Comparison of ENCODE assay signal across 31 mouse cellular contexts in genomic region chr5:123487659-123488395, GRCm38 (mm10). TPM values are rescaled to one million over a fixed set of nuclear protein-coding genes. Genes with fewer than 3 reads are reported as not detected.
A peak's percentile ranks its signal among the peaks of the same experiment; 100 is the strongest.
DNase-seq lines count a peak whose midpoint lies in the region; ATAC-seq and TF ChIP-seq lines count a peak whose summit lies in the region.
"Had no signal": no experiment of that assay in that cellular context is flagged by ENCODE, and none has a peak within 500 bp of the region (broad histone marks: within the 10 kb centered on the region; RNA-seq: fewer than 3 reads in every experiment).

No protein-coding gene starts in this region.

- no peaks in the 10 kb centered on the region; a peak in 1 of 4 replicates for H3K4me1 ChIP-seq in MEL (ENCODE audit: control insufficient read depth in 1 of 2, insufficient read depth in 2 of 2, low read length in 2 of 2)
- H3K4me1 ChIP-seq: embryonic facial prominence, embryonic 15.5 days had no signal

- ATAC-seq in megakaryocyte, adult 5-6 weeks (ENCODE audit: poor library complexity, severe bottlenecking): peak; percentile 77
- ATAC-seq: forebrain, embryonic 15.5 days; hindbrain, embryonic 16.5 days; intestine, embryonic 15.5 days had no signal

- no peaks in the 10 kb centered on the region for H3K79me2 ChIP-seq in MEL (ENCODE audit: control insufficient read depth, insufficient read depth, low read length, poor library complexity)

- TF ChIP-seq RAD21 in MEL (IDR thresholded peaks at IDR 0.05; ENCODE audit: low read depth, low read length): no peak

- H3K9ac ChIP-seq in MEL (ENCODE audit: control insufficient read depth, low read depth, low read length, poor library complexity, severe bottlenecking): no peak overlapping the region
- H3K9ac ChIP-seq: embryonic facial prominence, embryonic 12.5 days; embryonic facial prominence, embryonic 15.5 days; forebrain, embryonic 12.5 days; forebrain, embryonic 15.5 days; hindbrain, embryonic 13.5 days; intestine, embryonic 15.5 days had no signal

- TF ChIP-seq CTCF in MEL (IDR thresholded peaks at IDR 0.05 in 2 of 3, conservative IDR thresholded peaks at IDR 0.05 in 1 of 3; ENCODE audit: control insufficient read depth in 1 of 3, insufficient read depth in 1 of 3, low read depth in 2 of 3, low read length in 3 of 3, poor library complexity in 1 of 3, severe bottlenecking in 1 of 3): no peak

- DNase-seq in 416B (ENCODE audit: low read depth): peak; percentile 64
- DNase-seq in MEL (ENCODE audit: low read depth, low spot score): peak; percentile 30
- DNase-seq in layer of hippocampus, adult 8-10 months (ENCODE audit: low spot score in 2 of 2): no peak
- no peak for DNase-seq in kidney, postnatal 14 days
- no peak for DNase-seq in B cell, adult 2 months
- DNase-seq: adrenal gland, adult 2 months; adrenal gland, postnatal 14 days; cerebellum, adult 11-12 months; cerebellum, adult 8-10 months; cerebellum, postnatal 10 days; cerebellum, postnatal 36 days; gastrocnemius, postnatal 25 days; heart, postnatal 36 days had no signal

- TF ChIP-seq POLR2A in MEL (IDR thresholded peaks at IDR 0.05; ENCODE audit: control insufficient read depth in 1 of 2, insufficient read depth in 1 of 2, low read depth in 1 of 2, low read length in 2 of 2, poor library complexity in 1 of 2): no peak

- no peak overlapping the region for H3K4me3 ChIP-seq in MEL (ENCODE audit: control insufficient read depth in 1 of 2, insufficient read depth in 1 of 2, low read depth in 2 of 2, low read length in 2 of 2)
- H3K4me3 ChIP-seq: embryonic facial prominence, embryonic 12.5 days; embryonic facial prominence, embryonic 15.5 days; forebrain, embryonic 12.5 days; forebrain, embryonic 15.5 days; hindbrain, embryonic 10.5 days; hindbrain, embryonic 13.5 days; intestine, embryonic 15.5 days had no signal

- peaks cover 0 to 3% of the 10 kb centered on the region in 2 experiments; a peak in 3 of 4 replicates for H3K27me3 ChIP-seq in MEL (ENCODE audit: control insufficient read depth in 1 of 2, insufficient read depth in 2 of 2, low read length in 2 of 2)
- H3K27me3 ChIP-seq: CH12.LX; embryonic facial prominence, embryonic 12.5 days; embryonic facial prominence, embryonic 15.5 days; forebrain, embryonic 15.5 days; intestine, embryonic 15.5 days had no signal

- H3K36me3 ChIP-seq in MEL (ENCODE audit: control insufficient read depth in 1 of 2, insufficient read depth in 2 of 2, low read length in 2 of 2): no peaks in the 10 kb centered on the region
- H3K36me3 ChIP-seq: embryonic facial prominence, embryonic 12.5 days; embryonic facial prominence, embryonic 15.5 days; forebrain, embryonic 12.5 days; forebrain, embryonic 15.5 days; G1E; hindbrain, embryonic 10.5 days; hindbrain, embryonic 13.5 days; intestine, embryonic 15.5 days had no signal

- H3K27ac ChIP-seq in MEL (ENCODE audit: control insufficient read depth, low read depth, low read length): no peak overlapping the region
- H3K27ac ChIP-seq: embryonic facial prominence, embryonic 12.5 days; embryonic facial prominence, embryonic 15.5 days; forebrain, embryonic 12.5 days; forebrain, embryonic 15.5 days; hindbrain, embryonic 10.5 days; hindbrain, embryonic 13.5 days; intestine, embryonic 15.5 days had no signal

- TF ChIP-seq EP300 in MEL (IDR thresholded peaks at IDR 0.05; ENCODE audit: low read depth in 1 of 2, low read length in 2 of 2): no peak

- no peaks in the 10 kb centered on the region for H3K9me3 ChIP-seq in MEL (replicated peaks; ENCODE audit: insufficient read depth, low read length)
- H3K9me3 ChIP-seq: embryonic facial prominence, embryonic 12.5 days; embryonic facial prominence, embryonic 15.5 days; forebrain, embryonic 12.5 days; forebrain, embryonic 15.5 days; G1E; hindbrain, embryonic 10.5 days; hindbrain, embryonic 13.5 days; intestine, embryonic 15.5 days had no signal

TF ChIP-seq in MEL, 35 proteins besides CTCF, POLR2A, EP300 and RAD21:
- no peak for TF ChIP-seq TBP (IDR thresholded peaks at IDR 0.05; ENCODE audit: low read depth, low read length)
- TF ChIP-seq E2F4 (IDR thresholded peaks at IDR 0.05; ENCODE audit: borderline replicate concordance, low read depth, low read length): no peak
- 0 out of 2 replicates have a peak, but pooled peaks have one; percentile 18 for TF ChIP-seq ZNF384 (IDR thresholded peaks at IDR 0.05; ENCODE audit: low read depth, low read length)
- TF ChIP-seq MYB (IDR thresholded peaks at IDR 0.05; ENCODE audit: low read depth, low read length): no peak
- TF ChIP-seq KAT2A (conservative IDR thresholded peaks at IDR 0.05; ENCODE audit: low read depth, low read length): no peak

RNA-seq across cellular contexts. Expression of gene Lrrc43, which starts 1.3 kb away (rescaled TPM):
- not detected in 2 replicates for total RNA-seq in MEL (2012; rRNA removed)
- polyA plus RNA-seq in MEL (2012; ENCODE audit: insufficient read depth in 1 of 2, insufficient read length in 2 of 2, low read depth in 1 of 2, low replicate concordance in 2 of 2, missing spikeins in 1 of 2): not detected
- total RNA-seq in megakaryocyte, adult 5-6 weeks (2015): not detected in 2 replicates
- not detected in 2 replicates for total RNA-seq in megakaryocyte, adult 5-6 weeks (2017)
- under 1 TPM; 0.72 to 0.93 (median 0.85) TPM for total RNA-seq in layer of hippocampus, adult 8-10 months (2022)
- total RNA-seq: adrenal gland, adult 2 months; adrenal gland, postnatal 14 days; CH12.LX; G1E; gastrocnemius, adult 8-10 months; gastrocnemius, postnatal 25 days; heart, adult 8-10 months; heart, postnatal 36 days had no signal
- polyA plus RNA-seq: adrenal gland, adult 2 months; embryonic facial prominence, embryonic 12.5 days; forebrain, embryonic 12.5 days; G1E; heart, embryonic 11.5 days; heart, embryonic 14.5 days; heart, postnatal 0 days; intestine, embryonic 15.5 days had no signal

RNA-seq across cellular contexts. Expression of gene Il31, which starts 1.5 kb away (rescaled TPM):
- not detected in 2 replicates for total RNA-seq in MEL (2012; rRNA removed)
- not detected for polyA plus RNA-seq in MEL (2012; ENCODE audit: insufficient read depth in 1 of 2, insufficient read length in 2 of 2, low read depth in 1 of 2, low replicate concordance in 2 of 2, missing spikeins in 1 of 2)
- not detected in 2 replicates for total RNA-seq in megakaryocyte, adult 5-6 weeks (2015)
- total RNA-seq in megakaryocyte, adult 5-6 weeks (2017): not detected in 2 replicates
- total RNA-seq in layer of hippocampus, adult 8-10 months (2022): not detected
- total RNA-seq: adrenal gland, adult 2 months; adrenal gland, postnatal 14 days; CH12.LX; G1E; gastrocnemius, adult 8-10 months; gastrocnemius, postnatal 25 days; heart, adult 8-10 months; heart, postnatal 36 days had no signal
- polyA plus RNA-seq: adrenal gland, adult 2 months; brain, embryonic 14.5 days; embryonic facial prominence, embryonic 12.5 days; embryonic facial prominence, embryonic 15.5 days; forebrain, embryonic 12.5 days; forebrain, embryonic 15.5 days; G1E; gonadal fat pad, adult 2 months; heart, embryonic 11.5 days; heart, embryonic 14.5 days; heart, postnatal 0 days; hindbrain, embryonic 10.5 days; hindbrain, embryonic 13.5 days; hindbrain, embryonic 16.5 days; intestine, embryonic 15.5 days had no signal

RNA-seq across cellular contexts. Expression of gene B3gnt4, which starts 22.4 kb away (rescaled TPM):
- total RNA-seq in MEL (2012; rRNA removed): 0.23 and 0.39 TPM in 2 replicates
- under 1 TPM in 1 of 2 experiments, not detected in 1; 0.25 TPM for polyA plus RNA-seq in MEL (2012; ENCODE audit: insufficient read depth in 1 of 2, insufficient read length in 2 of 2, low read depth in 1 of 2, low replicate concordance in 2 of 2, missing spikeins in 1 of 2)
- not detected in 2 replicates for total RNA-seq in megakaryocyte, adult 5-6 weeks (2015)
- not detected in 2 replicates for total RNA-seq in megakaryocyte, adult 5-6 weeks (2017)
- total RNA-seq in layer of hippocampus, adult 8-10 months (2022): 1 to 10 TPM in 3 of 4 experiments, under 1 TPM in 1; 0.55 to 1.9 (median 1.3) TPM
- total RNA-seq: gastrocnemius, adult 8-10 months; gastrocnemius, postnatal 25 days; heart, adult 8-10 months; heart, postnatal 36 days had no signal
- polyA plus RNA-seq: G1E; heart, embryonic 11.5 days; heart, postnatal 0 days had no signal

RNA-seq across cellular contexts. Expression of gene Diablo, which starts 36.1 kb away (rescaled TPM):
- total RNA-seq in MEL (2012; rRNA removed): 46.8 and 48.9 TPM in 2 replicates
- 10 to 100 TPM in 1 of 2 experiments, not detected in 1; 70.8 TPM for polyA plus RNA-seq in MEL (2012; ENCODE audit: insufficient read depth in 1 of 2, insufficient read length in 2 of 2, low read depth in 1 of 2, low replicate concordance in 2 of 2, missing spikeins in 1 of 2)
- total RNA-seq in megakaryocyte, adult 5-6 weeks (2015): 18.1 and 19.6 TPM in 2 replicates
- 28.3 and 31.8 TPM in 2 replicates for total RNA-seq in megakaryocyte, adult 5-6 weeks (2017)
- total RNA-seq in layer of hippocampus, adult 8-10 months (2022): 10 to 100 TPM; 29.8 to 34.4 (median 31.1) TPM

RNA-seq across cellular contexts. Expression of gene Gm49027, which starts 37.5 kb away (rescaled TPM):
- 0.54 TPM in 1 of 2 replicates, not detected in the other for total RNA-seq in MEL (2012; rRNA removed)
- polyA plus RNA-seq in MEL (2012; ENCODE audit: insufficient read depth in 1 of 2, insufficient read length in 2 of 2, low read depth in 1 of 2, low replicate concordance in 2 of 2, missing spikeins in 1 of 2): under 1 TPM in 1 of 2 experiments, not detected in 1; 0.53 TPM
- total RNA-seq in megakaryocyte, adult 5-6 weeks (2015): 0.09 TPM in 1 of 2 replicates, not detected in the other
- total RNA-seq in megakaryocyte, adult 5-6 weeks (2017): not detected in 2 replicates
- total RNA-seq in layer of hippocampus, adult 8-10 months (2022): 1 to 10 TPM; 4.2 to 7.8 (median 5.3) TPM
- total RNA-seq: gastrocnemius, adult 8-10 months; heart, postnatal 36 days had no signal
- polyA plus RNA-seq: heart, postnatal 0 days; hindbrain, embryonic 10.5 days had no signal

Comparison
In these comparisons a context has a peak if more than half of its experiments do, and no peak if none do; other contexts are left out.
1. DNase-seq: peak in 416B (single experiment) and MEL (single experiment); none in layer of hippocampus, adult 8-10 months (0 of 2), kidney, postnatal 14 days (single experiment) and B cell, adult 2 months (0 of 2).